Comparison of ENCODE assay signal across 9 mouse cellular contexts in genomic region chr1:168221071-168221521, GRCm38 (mm10).
DNase-seq lines count a peak whose midpoint lies in the region; ATAC-seq and TF ChIP-seq lines count a peak whose summit lies in the region.
"Had no signal": no experiment of that assay in that cellular context is flagged by ENCODE, and none has a peak within 500 bp of the region (broad histone marks: within the 10 kb centered on the region; RNA-seq: fewer than 3 reads in every experiment).

No protein-coding gene starts in this region.

- no peaks in the 10 kb centered on the region for H3K36me3 ChIP-seq in heart, adult 2 months (ENCODE audit: control insufficient read depth, insufficient read depth, low read length)
- H3K36me3 ChIP-seq in forebrain, embryonic 15.5 days: no peaks in the 10 kb centered on the region

- 37% methylated on average over 14 of the region's 14 CpGs for WGBS in heart, adult 2 months
- WGBS in forebrain, embryonic 15.5 days: 26% methylated on average over 14 of the region's 14 CpGs

- peak; percentile 37 for TF ChIP-seq CTCF in heart, adult 2 months (IDR thresholded peaks at IDR 0.05)
- peak; percentile 25; the same call in 1 of the 2 replicates for TF ChIP-seq CTCF in brain, embryonic 14.5 days (IDR thresholded peaks at IDR 0.05; ENCODE audit: borderline replicate concordance, extremely low read depth, insufficient read depth, insufficient read length)

- H3K9me3 ChIP-seq in forebrain, embryonic 15.5 days: no peaks in the 10 kb centered on the region

- intact Hi-C loops in heart, adult 2 months (cut with DNase I): no loop called here
- intact Hi-C loops in heart, postnatal 25 days (cut with DNase I): no loop called here
- intact Hi-C loops in left cerebral cortex, postnatal 14 days (cut with DNase I): no loop called here
- intact Hi-C loops in gastrocnemius, postnatal 14 days (cut with DNase I; ENCODE audit: low total_unique reads): no loop called here

- H3K4me1 ChIP-seq in heart, adult 2 months (ENCODE audit: control insufficient read depth, insufficient read depth, low read length): peaks cover 10% of the 10 kb centered on the region
- peaks cover 80% of the 10 kb centered on the region for H3K4me1 ChIP-seq in forebrain, embryonic 15.5 days

- DNase-seq in heart, adult 2 months: no peak
- DNase-seq in heart, postnatal 25 days (ENCODE audit: low spot score): no peak
- DNase-seq in brain, embryonic 14.5 days (ENCODE audit: low read depth): peak; percentile 86
- DNase-seq in left cerebral cortex, postnatal 14 days (ENCODE audit: low spot score in 2 of 2): peak; percentile 58 to 71
- peak; percentile 66 to 69 for DNase-seq in right cerebral cortex, postnatal 10 days (ENCODE audit: low spot score in 2 of 2)
- DNase-seq in embryo, embryonic 11 days: no peak
- no peak for DNase-seq in gastrocnemius, postnatal 14 days

- H3K4me3 ChIP-seq in heart, adult 2 months: no peak overlapping the region
- peak overlapping the region; percentile 10 for H3K4me3 ChIP-seq in forebrain, embryonic 15.5 days

- no peak for TF ChIP-seq POLR2A in heart, adult 2 months (IDR thresholded peaks at IDR 0.05; ENCODE audit: insufficient read depth, low read depth, low read length)
- no peak for TF ChIP-seq POLR2A in brain, embryonic 14.5 days (IDR thresholded peaks at IDR 0.05; ENCODE audit: borderline replicate concordance, extremely low read depth, insufficient read depth, insufficient read length, poor library complexity, severe bottlenecking)

- H3K9ac ChIP-seq in heart, adult 2 months (ENCODE audit: low read depth, low read length): no peak overlapping the region
- H3K9ac ChIP-seq in forebrain, embryonic 15.5 days (replicated peaks): 0 out of 2 replicates have a peak overlapping the region, but pooled peaks have one; percentile 14

- H3K4me2 ChIP-seq in forebrain, embryonic 15.5 days (replicated peaks): peak overlapping the region; percentile 36

- no peaks in the 10 kb centered on the region; the same call in none of the 2 replicates for H3K79me2 ChIP-seq in heart, adult 2 months (replicated peaks; ENCODE audit: control insufficient read depth, insufficient read depth, low read length)

- peak; percentile 45 for ATAC-seq in forebrain, embryonic 15.5 days (replicated peaks)

- TF ChIP-seq EP300 in heart, adult 2 months (IDR thresholded peaks at IDR 0.05; ENCODE audit: insufficient read depth, low read depth, low read length): no peak

- no peaks in the 10 kb centered on the region for H3K27me3 ChIP-seq in heart, adult 2 months (ENCODE audit: control insufficient read depth, insufficient read depth, low read length)
- no peaks in the 10 kb centered on the region for H3K27me3 ChIP-seq in forebrain, embryonic 15.5 days
- H3K27me3 ChIP-seq: CH12.LX had no signal

- H3K27ac ChIP-seq in heart, adult 2 months: no peak overlapping the region
- peak overlapping the region; percentile 84 for H3K27ac ChIP-seq in forebrain, embryonic 15.5 days (replicated peaks)

Comparison
In these comparisons a context has a peak if more than half of its experiments do, and no peak if none do; other contexts are left out.
1. DNase-seq: peak in brain, embryonic 14.5 days (single experiment), left cerebral cortex, postnatal 14 days (2 of 2) and right cerebral cortex, postnatal 10 days (2 of 2); none in heart, adult 2 months (0 of 2), heart, postnatal 25 days (single experiment), embryo, embryonic 11 days (single experiment) and gastrocnemius, postnatal 14 days (single experiment).